Mouse (Mus musculus) heart, embryonic 10.5 days (tissue): Measurements from ENCODE around the gene Pglyrp2. TPM values are rescaled to one million over a fixed set of nuclear protein-coding genes. Genes with fewer than 3 reads are reported as not detected.

Experiments used
- DNase-seq: peaks from one replicate; pipeline ENCODE4 v3.0.0-alpha.2; 2017; ENCODE audit warnings: low spot score
- H3K27ac ChIP-seq: fragments of 300-500 bp; sonication (generic); 2 replicates; pipeline ENCODE4 v1.5.1; 2016; ENCODE audit warnings: mild to moderate bottlenecking
- H3K27me3 ChIP-seq: fragments of 300-500 bp; sonication (generic); 2 replicates; pipeline ENCODE4 v1.6.1; 2016; ENCODE audit warnings: mild to moderate bottlenecking; ENCODE audit not compliant: poor library complexity, insufficient read depth, severe bottlenecking
- H3K36me3 ChIP-seq: fragments of 300-500 bp; sonication (generic); 2 replicates; pipeline ENCODE4 v1.6.1; 2016; ENCODE audit warnings: mild to moderate bottlenecking, moderate library complexity
- H3K4me1 ChIP-seq: fragments of 300-500 bp; sonication (generic); 2 replicates; pipeline ENCODE4 v1.6.1; 2016; ENCODE audit warnings: mild to moderate bottlenecking
- H3K4me3 ChIP-seq: fragments of 300-500 bp; sonication (generic); 2 replicates; pipeline ENCODE4 v1.5.1; 2016; ENCODE audit warnings: mild to moderate bottlenecking, moderate library complexity
- H3K9me3 ChIP-seq: fragments of 300-500 bp; sonication (generic); 2 replicates; pipeline ENCODE4 v1.6.1; 2016; ENCODE audit warnings: mild to moderate bottlenecking, moderate library complexity
- WGBS: fragments of 180-500 bp; shearing (Covaris S2); methylation state at CpG from one replicate; pipeline ENCODE4 v1.1.7; 2016; 5-methylcytosine and 5-hydroxymethylcytosine counted together
- polyA plus RNA-seq: library from polyadenylated mRNA; unstranded; fragments of >200 nt; fragmentation: Nextera tagmentation; extraction: Ambion mirVana; gene quantifications from 2 replicates; pipeline ENCODE4 v1.2.1, GENCODE M21; 2016

Pglyrp2 gene
- polyA plus RNA-seq, 1 experiment from 2014 or later, result 0.40 TPM

DNA sequence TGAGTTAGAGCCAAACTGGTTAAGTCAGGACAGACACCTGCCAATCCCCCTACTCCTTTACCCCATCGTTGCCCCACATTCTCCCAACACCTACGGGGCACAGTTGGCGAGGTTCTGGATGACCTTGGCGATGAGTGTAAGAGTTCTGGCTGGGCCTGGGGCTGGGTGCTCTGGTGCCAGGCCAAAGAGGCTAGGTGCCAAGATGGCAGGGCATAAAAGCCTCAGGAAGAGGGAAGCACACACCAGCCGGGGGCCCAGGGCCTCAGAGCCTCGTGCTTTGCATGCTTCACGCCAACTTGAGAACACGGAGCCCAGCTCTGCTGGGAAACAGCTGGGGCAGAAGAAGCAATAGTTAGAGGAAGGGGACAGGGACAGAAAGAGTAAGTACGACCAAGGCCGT lies 30.0 kb downstream of the Pglyrp2 start:
- no peaks in the 10 kb centered on the region for H3K9me3 ChIP-seq
- no peak overlapping the region for H3K27ac ChIP-seq
- no peak overlapping the region for H3K4me3 ChIP-seq
- 83% methylated on average over 10 of the region's 10 CpGs for WGBS
- H3K4me1 ChIP-seq, result peaks cover 30% of the 10 kb centered on the region
- no peaks in the 10 kb centered on the region for H3K36me3 ChIP-seq
- peaks cover 87% of the 10 kb centered on the region for H3K27me3 ChIP-seq
- DNase-seq, result no peak

GRCm38 (mm10) chr17:32389101-32389659 lies 34.8 kb downstream of the Pglyrp2 start, which contains the start of gene Wiz:
Wiz (minus strand) TSS chr17:32389439.
- 1% methylated on average over 36 of the region's 44 CpGs for WGBS
- H3K27me3 ChIP-seq, result peaks cover 39% of the 10 kb centered on the region
- DNase-seq, result peak; percentile 97

GRCm38 (mm10) chr17:32388370-32389100 lies 35.4 kb downstream of the Pglyrp2 start:
- WGBS, result 2% methylated on average over 32 of the region's 39 CpGs
- no peaks in the 10 kb centered on the region for H3K9me3 ChIP-seq
- peak overlapping the region; percentile 94 for H3K27ac ChIP-seq
- 0 out of 2 replicates have a peak, but pooled peaks cover 2% of the 10 kb centered on the region for H3K36me3 ChIP-seq
- peaks cover 33% of the 10 kb centered on the region for H3K27me3 ChIP-seq
- DNase-seq, result no peak
- H3K4me1 ChIP-seq, result peaks cover 53% of the 10 kb centered on the region
- peak overlapping the region; percentile 80 for H3K4me3 ChIP-seq

More at GRCm38 (mm10) chr17:32389101-32389659, 34.8 kb downstream of the Pglyrp2 start, which contains the start of gene Wiz:
- 0 out of 2 replicates have a peak, but pooled peaks cover 2% of the 10 kb centered on the region for H3K36me3 ChIP-seq
- H3K4me1 ChIP-seq, result peaks cover 47% of the 10 kb centered on the region
- H3K4me3 ChIP-seq, result peak within 1 kb of the TSS; percentile 80
- H3K9me3 ChIP-seq, result no peaks in the 10 kb centered on the region
- H3K27ac ChIP-seq, result peak within 1 kb of the TSS; percentile 94

- peaks cover 27% of the 10 kb centered on the region for H3K27me3 ChIP-seq
- H3K4me3 ChIP-seq, result peak overlapping the region; percentile 80
- no peaks in the 10 kb centered on the region for H3K9me3 ChIP-seq
- WGBS, result 38% methylated on average over 7 of the region's 7 CpGs
- no peak for DNase-seq
- H3K27ac ChIP-seq, result peak overlapping the region; percentile 94; the same call in 1 of the 2 replicates
- H3K36me3 ChIP-seq, result 0 out of 2 replicates have a peak, but pooled peaks cover 3% of the 10 kb centered on the region
- H3K4me1 ChIP-seq, result peaks cover 58% of the 10 kb centered on the region
Measured at GRCm38 (mm10) chr17:32387986-32388369, 36.0 kb downstream of the Pglyrp2 start.

- Histone ChIP-seq H3K4me3 (no peak overlapping the region), H3K9me3 (no peaks in the 10 kb centered on the region), H3K4me1 (peaks cover 50% of the 10 kb centered on the region), H3K27me3 (peaks cover 16% of the 10 kb centered on the region), H3K36me3 (0 out of 2 replicates have a peak, but pooled peaks cover 7% of the 10 kb centered on the region), H3K27ac (no peak overlapping the region)
- WGBS, result 63% methylated on average over 9 of the region's 9 CpGs
- peak; percentile 77 for DNase-seq
Measured at GRCm38 (mm10) chr17:32386659-32387432, 37.1 kb downstream of the Pglyrp2 start.

- Histone ChIP-seq H3K4me3 (no peak overlapping the region), H3K27me3 (no peaks in the 10 kb centered on the region), H3K27ac (peak overlapping the region; percentile 47; the same call in 1 of the 2 replicates), H3K9me3 (no peaks in the 10 kb centered on the region), H3K36me3 (0 out of 2 replicates have a peak, but pooled peaks cover 12% of the 10 kb centered on the region), H3K4me1 (peaks cover 36% of the 10 kb centered on the region)
- WGBS, result 88% methylated on average over 5 of the region's 5 CpGs
- DNase-seq, result no peak
Measured at GRCm38 (mm10) chr17:32383661-32384060, 40.3 kb downstream of the Pglyrp2 start.

- 88% methylated on average over 7 of the region's 7 CpGs for WGBS
- H3K4me3 ChIP-seq, result no peak overlapping the region
- H3K36me3 ChIP-seq, result peaks cover 22% of the 10 kb centered on the region
- H3K27me3 ChIP-seq, result no peaks in the 10 kb centered on the region
- H3K27ac ChIP-seq, result no peak overlapping the region
- DNase-seq, result no peak
- peaks cover 29% of the 10 kb centered on the region for H3K4me1 ChIP-seq
- no peaks in the 10 kb centered on the region for H3K9me3 ChIP-seq
Measured at GRCm38 (mm10) chr17:32382576-32382975, 41.4 kb downstream of the Pglyrp2 start.

DNA sequence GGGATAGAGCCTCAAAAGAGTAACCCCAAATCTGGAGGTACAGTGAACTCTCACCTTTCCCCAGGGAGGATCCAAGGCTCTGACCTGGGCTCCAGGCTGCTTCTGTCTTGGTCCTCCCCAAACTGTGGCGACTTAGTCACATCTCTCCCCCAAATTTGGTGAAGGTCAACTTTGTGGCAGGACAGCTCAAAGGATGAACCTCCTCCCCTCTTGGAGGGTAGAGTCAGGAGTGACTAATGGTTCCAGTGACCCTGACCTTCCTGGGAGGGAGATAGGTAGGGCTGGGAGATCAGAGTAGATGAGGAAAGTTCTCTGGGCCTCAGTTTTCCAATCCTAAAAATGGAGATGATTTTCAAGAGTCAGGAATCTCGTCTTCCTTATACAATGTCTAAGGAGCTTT lies 45.2 kb downstream of the Pglyrp2 start:
- H3K36me3 ChIP-seq, result peaks cover 32% of the 10 kb centered on the region
- H3K9me3 ChIP-seq, result no peaks in the 10 kb centered on the region
- H3K27ac ChIP-seq, result no peak overlapping the region
- DNase-seq, result no peak
- WGBS, result 71% methylated on average over 2 of the region's 2 CpGs
- H3K4me1 ChIP-seq, result peaks cover 17% of the 10 kb centered on the region
- H3K27me3 ChIP-seq, result no peaks in the 10 kb centered on the region
- no peak overlapping the region for H3K4me3 ChIP-seq

- DNase-seq, result no peak
- no peaks in the 10 kb centered on the region for H3K9me3 ChIP-seq
- WGBS, result 78% methylated on average over 9 of the region's 9 CpGs
Measured at GRCm38 (mm10) chr17:32377137-32377536, 46.8 kb downstream of the Pglyrp2 start.

DNA sequence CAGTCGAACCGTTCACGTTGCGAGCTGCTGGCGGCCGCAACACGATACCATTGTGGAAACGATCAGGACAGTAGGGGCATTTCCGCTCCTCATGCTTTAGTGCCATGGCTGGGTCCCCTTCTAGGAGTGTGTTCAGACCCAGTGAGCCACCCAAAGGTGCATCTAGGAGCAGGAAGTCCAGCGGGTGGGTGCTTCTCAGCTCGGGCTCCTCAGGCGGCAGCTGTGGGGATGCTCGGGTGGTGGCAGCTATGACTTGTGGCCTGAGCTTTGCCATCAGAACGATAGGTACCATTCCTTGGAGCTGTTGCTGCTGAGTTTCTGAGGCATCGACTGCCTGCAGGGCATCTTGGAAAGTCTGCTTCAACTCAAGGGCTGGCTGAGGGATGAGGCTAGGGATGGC lies 47.5 kb downstream of the Pglyrp2 start:
- Histone ChIP-seq H3K4me3 (no peak overlapping the region), H3K36me3 (peaks cover 27% of the 10 kb centered on the region), H3K27me3 (no peaks in the 10 kb centered on the region), H3K4me1 (peaks cover 10% of the 10 kb centered on the region; the same call in 1 of the 2 replicates), H3K9me3 (no peaks in the 10 kb centered on the region), H3K27ac (no peak overlapping the region)
- DNase-seq, result peak; percentile 63
- 92% methylated on average over 15 of the region's 15 CpGs for WGBS

More at GRCm38 (mm10) chr17:32377137-32377536, 46.8 kb downstream of the Pglyrp2 start:
- H3K27me3 ChIP-seq, result no peaks in the 10 kb centered on the region
- peaks cover 10% of the 10 kb centered on the region; the same call in 1 of the 2 replicates for H3K4me1 ChIP-seq
- no peak overlapping the region for H3K4me3 ChIP-seq
- H3K36me3 ChIP-seq, result peaks cover 27% of the 10 kb centered on the region
- no peak overlapping the region for H3K27ac ChIP-seq

- H3K36me3 ChIP-seq, result 0 out of 2 replicates have a peak, but pooled peaks cover 5% of the 10 kb centered on the region
- H3K9me3 ChIP-seq, result no peaks in the 10 kb centered on the region
- peak; percentile 75 for DNase-seq
- 13% methylated on average over 14 of the region's 17 CpGs for WGBS
- peaks cover 16% of the 10 kb centered on the region; the same call in 1 of the 2 replicates for H3K4me1 ChIP-seq
- H3K27ac ChIP-seq, result peak overlapping the region; percentile 37
- H3K4me3 ChIP-seq, result peak overlapping the region; percentile 47
- H3K27me3 ChIP-seq, result no peaks in the 10 kb centered on the region
Measured at GRCm38 (mm10) chr17:32368991-32369578, 54.9 kb downstream of the Pglyrp2 start.

- H3K4me1 ChIP-seq, result peaks cover 23% of the 10 kb centered on the region
- no peak overlapping the region for H3K4me3 ChIP-seq
- no peaks in the 10 kb centered on the region for H3K27me3 ChIP-seq
- 83% methylated on average over 11 of the region's 11 CpGs for WGBS
- DNase-seq, result peak; percentile 55
- H3K9me3 ChIP-seq, result no peaks in the 10 kb centered on the region
- no peak overlapping the region for H3K27ac ChIP-seq
- peaks cover 6% of the 10 kb centered on the region; the same call in 1 of the 2 replicates for H3K36me3 ChIP-seq
Measured at GRCm38 (mm10) chr17:32367706-32368105, 56.3 kb downstream of the Pglyrp2 start.
